Mouse (Mus musculus): Measurements from ENCODE around the gene Phgdh. TPM values are rescaled to one million over a fixed set of nuclear protein-coding genes. Genes with fewer than 3 reads are reported as not detected.

The Phgdh gene
- polyA plus RNA-seq, 1 experiment from 2014 or later = 213 TPM

GRCm38 (mm10) chr3:98368776-98369175 is 29.0 kb upstream of the Phgdh start:
- no peak overlapping the region for H3K9ac ChIP-seq
- H3K36me3 ChIP-seq = no peaks in the 10 kb centered on the region
- H3K27me3 ChIP-seq = no peaks in the 10 kb centered on the region
- 98% methylated on average over 2 of the region's 2 CpGs for WGBS
- no peak overlapping the region for H3K4me3 ChIP-seq
- H3K4me2 ChIP-seq = no peak overlapping the region
- H3K9me3 ChIP-seq = no peaks in the 10 kb centered on the region
- no peak for ATAC-seq (ENCODE audit: insufficient number of reproducible peaks, low FRiP score, low TSS enrichment, low read depth)
- H3K27ac ChIP-seq = no peak overlapping the region
- no peaks in the 10 kb centered on the region for H3K4me1 ChIP-seq

GRCm38 (mm10) chr3:98368283-98368682 is 28.5 kb upstream of the Phgdh start:
- no peaks in the 10 kb centered on the region for H3K4me1 ChIP-seq
- no peak overlapping the region for H3K27ac ChIP-seq
- ATAC-seq (ENCODE audit: insufficient number of reproducible peaks, low FRiP score, low TSS enrichment, low read depth) = no peak
- H3K27me3 ChIP-seq = no peaks in the 10 kb centered on the region
- no peaks in the 10 kb centered on the region for H3K9me3 ChIP-seq
- WGBS = 56% methylated on average over 4 of the region's 4 CpGs
- no peak overlapping the region for H3K4me3 ChIP-seq
- no peaks in the 10 kb centered on the region for H3K36me3 ChIP-seq
- H3K9ac ChIP-seq = no peak overlapping the region
- no peak overlapping the region for H3K4me2 ChIP-seq

GRCm38 (mm10) chr3:98366823-98367222 is 27.0 kb upstream of the Phgdh start:
- H3K27ac ChIP-seq = no peak overlapping the region
- no peaks in the 10 kb centered on the region for H3K4me1 ChIP-seq
- H3K4me2 ChIP-seq = no peak overlapping the region
- 77% methylated on average over 4 of the region's 4 CpGs for WGBS
- no peaks in the 10 kb centered on the region for H3K36me3 ChIP-seq
- H3K4me3 ChIP-seq = no peak overlapping the region
- H3K9me3 ChIP-seq = no peaks in the 10 kb centered on the region
- no peaks in the 10 kb centered on the region for H3K27me3 ChIP-seq
- ATAC-seq (ENCODE audit: insufficient number of reproducible peaks, low FRiP score, low TSS enrichment, low read depth) = no peak
- H3K9ac ChIP-seq = no peak overlapping the region

DNA sequence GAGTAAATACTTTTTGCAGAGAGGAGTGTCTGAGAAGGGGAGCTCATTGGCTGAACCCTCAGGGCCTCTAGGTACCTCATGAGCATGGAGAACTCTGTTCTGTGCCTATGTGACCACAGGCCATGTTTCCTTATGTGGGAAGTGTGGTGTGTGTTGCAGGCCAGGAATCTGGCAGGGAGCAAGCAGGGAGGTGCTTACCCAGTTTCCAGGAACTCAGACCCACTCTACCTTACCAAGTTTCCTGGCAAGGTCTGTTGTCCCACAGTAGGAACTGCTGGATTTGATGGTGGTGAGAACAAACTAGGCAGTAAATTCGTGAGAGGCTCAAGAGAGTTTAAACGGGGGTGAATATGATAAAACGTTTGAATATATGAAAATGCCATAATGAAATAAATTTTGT is 26.3 kb upstream of the Phgdh start:
- no peak for ATAC-seq (ENCODE audit: insufficient number of reproducible peaks, low FRiP score, low TSS enrichment, low read depth)
- 72% methylated on average over 3 of the region's 3 CpGs for WGBS
- no peaks in the 10 kb centered on the region for H3K27me3 ChIP-seq

DNA sequence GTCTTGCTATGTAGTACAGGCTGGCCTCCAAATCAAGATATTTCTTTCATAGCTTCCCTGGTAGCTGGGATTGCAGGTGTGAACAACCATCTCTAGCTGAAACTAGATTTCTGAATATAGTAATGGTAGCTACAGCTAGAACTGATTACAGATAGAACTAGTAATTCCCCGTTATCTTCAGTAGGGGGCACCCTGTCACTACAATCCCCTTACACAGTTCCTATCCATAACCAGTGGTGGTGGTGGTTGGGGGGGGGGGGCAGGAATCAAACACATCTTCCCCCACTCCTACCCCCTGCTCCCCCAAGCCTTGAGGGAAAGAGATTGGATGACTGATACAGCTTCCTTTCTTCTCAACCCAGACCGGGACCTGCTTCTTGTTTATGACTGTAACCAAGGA is 23.0 kb upstream of the Phgdh start:
- H3K27me3 ChIP-seq = no peaks in the 10 kb centered on the region
- ATAC-seq (ENCODE audit: insufficient number of reproducible peaks, low FRiP score, low TSS enrichment, low read depth) = no peak
- no peaks in the 10 kb centered on the region for H3K36me3 ChIP-seq
- H3K9ac ChIP-seq = no peak overlapping the region
- H3K9me3 ChIP-seq = no peaks in the 10 kb centered on the region
- H3K4me3 ChIP-seq = no peak overlapping the region
- H3K4me2 ChIP-seq = no peak overlapping the region
- no peak overlapping the region for H3K27ac ChIP-seq
- WGBS = 37% methylated on average over 2 of the region's 2 CpGs
- no peaks in the 10 kb centered on the region for H3K4me1 ChIP-seq

More for the DNA sequence above, 26.3 kb upstream of the Phgdh start:
- Histone ChIP-seq H3K9ac (no peak overlapping the region), H3K9me3 (no peaks in the 10 kb centered on the region), H3K27ac (no peak overlapping the region), H3K36me3 (no peaks in the 10 kb centered on the region), H3K4me1 (no peaks in the 10 kb centered on the region), H3K4me3 (no peak overlapping the region), H3K4me2 (no peak overlapping the region)

GRCm38 (mm10) chr3:98356632-98357370 is 17.0 kb upstream of the Phgdh start:
- Histone ChIP-seq H3K4me3 (no peak overlapping the region), H3K9ac (no peak overlapping the region), H3K36me3 (no peaks in the 10 kb centered on the region), H3K4me1 (peaks cover 6% of the 10 kb centered on the region; the same call in 1 of the 2 replicates), H3K27ac (no peak overlapping the region), H3K9me3 (no peaks in the 10 kb centered on the region), H3K27me3 (no peaks in the 10 kb centered on the region), H3K4me2 (no peak overlapping the region)
- ATAC-seq (ENCODE audit: insufficient number of reproducible peaks, low FRiP score, low TSS enrichment, low read depth) = no peak
- 46% methylated on average over 3 of the region's 3 CpGs for WGBS

DNA sequence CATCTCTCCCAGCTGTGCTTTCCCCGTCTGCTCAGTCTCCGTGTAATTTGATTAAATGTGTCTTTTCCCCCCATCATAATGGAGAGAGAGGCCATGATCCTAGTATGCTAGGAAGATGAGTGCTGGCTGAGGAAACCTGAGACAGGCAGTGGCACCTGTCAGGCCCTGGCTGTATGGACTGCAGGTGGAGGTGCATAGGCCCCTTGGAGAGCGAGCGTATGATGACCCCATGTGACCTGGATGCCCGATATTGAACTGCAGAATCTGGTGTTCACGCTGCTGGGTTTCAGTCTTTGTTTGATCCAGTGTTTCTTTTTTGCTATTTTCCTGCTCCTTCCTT is 16.2 kb upstream of the Phgdh start:
- ATAC-seq (ENCODE audit: insufficient number of reproducible peaks, low FRiP score, low TSS enrichment, low read depth) = no peak
- H3K27ac ChIP-seq = no peak overlapping the region

DNA sequence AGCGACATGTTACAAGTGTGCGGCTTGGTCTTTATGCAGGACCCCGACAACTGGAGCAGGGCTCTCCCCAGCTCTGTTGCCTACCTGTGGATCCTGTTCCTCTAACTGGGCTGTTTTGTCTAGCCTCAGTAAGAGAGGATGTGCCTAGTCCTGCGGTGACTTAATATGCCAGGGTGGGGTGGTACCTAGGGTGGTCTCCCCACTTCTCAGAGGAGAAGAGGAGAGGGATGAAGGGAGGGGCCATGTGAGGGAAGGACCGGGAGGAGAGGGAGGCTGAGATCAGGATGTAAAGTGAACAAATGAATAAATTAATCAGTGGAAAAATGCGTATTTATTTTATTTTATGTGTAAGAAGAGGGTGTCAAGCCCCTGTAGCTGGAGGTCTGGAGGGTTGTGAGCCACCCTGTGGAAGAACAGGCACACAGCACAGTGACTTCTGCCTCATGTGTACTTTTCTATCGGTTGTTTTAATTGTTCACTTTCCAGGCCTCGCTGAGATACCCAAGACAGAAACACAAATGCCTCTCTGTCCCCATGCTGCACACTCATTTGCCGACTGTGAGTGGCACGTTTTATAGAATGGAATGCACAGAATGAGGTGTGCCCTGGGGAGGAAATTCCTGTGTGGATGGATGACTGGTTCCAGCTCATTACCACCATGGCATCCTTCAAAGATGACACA is 15.7 kb upstream of the Phgdh start:
- Histone ChIP-seq H3K27ac (no peak overlapping the region), H3K4me1 (peaks cover 6% of the 10 kb centered on the region; the same call in 1 of the 2 replicates), H3K36me3 (no peaks in the 10 kb centered on the region), H3K9ac (no peak overlapping the region), H3K4me3 (no peak overlapping the region), H3K9me3 (no peaks in the 10 kb centered on the region), H3K4me2 (no peak overlapping the region), H3K27me3 (no peaks in the 10 kb centered on the region)
- ATAC-seq (ENCODE audit: insufficient number of reproducible peaks, low FRiP score, low TSS enrichment, low read depth) = no peak
- WGBS = 56% methylated on average over 10 of the region's 10 CpGs

More for the DNA sequence above, 16.2 kb upstream of the Phgdh start:
- Histone ChIP-seq H3K27me3 (no peaks in the 10 kb centered on the region), H3K9me3 (no peaks in the 10 kb centered on the region), H3K36me3 (no peaks in the 10 kb centered on the region), H3K9ac (no peak overlapping the region), H3K4me2 (no peak overlapping the region), H3K4me3 (no peak overlapping the region), H3K4me1 (peaks cover 6% of the 10 kb centered on the region; the same call in 1 of the 2 replicates)
- WGBS = 62% methylated on average over 6 of the region's 6 CpGs

DNA sequence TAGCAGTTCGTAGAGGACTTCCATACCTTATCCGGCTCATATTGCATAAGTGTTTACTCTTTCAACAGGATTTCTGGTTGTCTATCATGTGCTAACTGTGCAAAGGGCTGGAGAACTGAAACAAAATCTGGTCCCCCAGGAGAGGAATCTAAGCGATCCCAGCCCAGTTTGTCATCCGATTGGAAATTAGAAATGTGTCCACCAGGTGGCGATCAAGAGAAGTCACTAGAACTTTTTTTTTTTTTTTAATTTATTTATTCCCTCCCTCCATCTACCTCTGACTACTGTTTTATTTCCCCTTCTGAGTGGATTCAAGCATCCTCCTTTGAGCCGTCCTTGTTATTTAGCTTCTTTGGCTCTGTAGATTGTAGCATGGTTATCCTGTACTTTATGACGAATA is 14.1 kb upstream of the Phgdh start:
- Histone ChIP-seq H3K27me3 (no peaks in the 10 kb centered on the region), H3K4me3 (no peak overlapping the region), H3K9me3 (no peaks in the 10 kb centered on the region), H3K4me2 (no peak overlapping the region), H3K9ac (no peak overlapping the region), H3K27ac (no peak overlapping the region), H3K4me1 (peaks cover 6% of the 10 kb centered on the region; the same call in 1 of the 2 replicates), H3K36me3 (no peaks in the 10 kb centered on the region)
- no peak for ATAC-seq (ENCODE audit: insufficient number of reproducible peaks, low FRiP score, low TSS enrichment, low read depth)
- 32% methylated on average over 7 of the region's 7 CpGs for WGBS

DNA sequence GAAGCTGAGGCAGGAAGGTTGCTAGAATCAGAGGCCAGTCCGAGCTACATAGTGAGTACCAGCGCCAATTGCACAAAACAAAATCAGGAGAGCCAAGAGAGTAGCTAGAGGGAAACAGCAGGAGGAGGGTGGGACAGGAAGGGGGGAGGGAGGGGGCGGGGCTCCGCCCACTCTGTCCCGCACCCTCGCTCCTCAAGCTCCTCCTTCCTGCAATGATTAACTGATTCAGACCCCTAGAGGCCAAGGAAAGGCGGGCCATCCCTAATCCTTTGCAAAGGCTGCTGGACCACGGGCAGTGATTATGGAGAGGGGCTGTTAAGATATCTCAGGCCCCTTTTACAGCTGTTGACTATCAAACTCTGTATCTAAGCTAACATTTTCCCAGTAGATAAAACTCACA is 8.9 kb upstream of the Phgdh start:
- no peaks in the 10 kb centered on the region for H3K9me3 ChIP-seq
- no peak overlapping the region for H3K4me3 ChIP-seq
- no peak for ATAC-seq (ENCODE audit: insufficient number of reproducible peaks, low FRiP score, low TSS enrichment, low read depth)
- H3K27me3 ChIP-seq = no peaks in the 10 kb centered on the region
- H3K36me3 ChIP-seq = no peaks in the 10 kb centered on the region
- H3K27ac ChIP-seq = no peak overlapping the region
- 29% methylated on average over 8 of the region's 8 CpGs for whole genome bisulfite sequencing
- no peak overlapping the region for H3K4me2 ChIP-seq
- H3K9ac ChIP-seq = no peak overlapping the region
- no peaks in the 10 kb centered on the region for H3K4me1 ChIP-seq

- Histone ChIP-seq H3K36me3 (no peaks in the 10 kb centered on the region), H3K27me3 (no peaks in the 10 kb centered on the region), H3K9ac (no peak overlapping the region), H3K4me1 (no peaks in the 10 kb centered on the region), H3K4me3 (no peak overlapping the region), H3K9me3 (no peaks in the 10 kb centered on the region), H3K27ac (no peak overlapping the region), H3K4me2 (no peak overlapping the region)
- no peak for ATAC-seq (ENCODE audit: insufficient number of reproducible peaks, low FRiP score, low TSS enrichment, low read depth)
- WGBS = 74% methylated on average over 6 of the region's 6 CpGs
These were observed 8.3 kb upstream of the Phgdh start for GRCm38 (mm10) chr3:98348106-98348505.

- Histone ChIP-seq H3K36me3 (no peaks in the 10 kb centered on the region), H3K9ac (no peak overlapping the region), H3K27ac (no peak overlapping the region), H3K27me3 (no peaks in the 10 kb centered on the region), H3K4me3 (no peak overlapping the region), H3K4me2 (no peak overlapping the region), H3K9me3 (no peaks in the 10 kb centered on the region), H3K4me1 (peaks cover 7% of the 10 kb centered on the region)
- no peak for ATAC-seq (ENCODE audit: insufficient number of reproducible peaks, low FRiP score, low TSS enrichment, low read depth)
- 84% methylated on average over 3 of the region's 3 CpGs for WGBS
These were observed 3.4 kb upstream of the Phgdh start for GRCm38 (mm10) chr3:98343235-98343634.

Measured in limb, embryonic 15.5 days (tissue).